Mouse (Mus musculus): ENCODE results near the gene Kif6.

- TF ChIP-seq FLI1 (IDR thresholded peaks at IDR 0.05; ENCODE audit: low read length) (no peak), GATA1 (IDR thresholded peaks at IDR 0.05; ENCODE audit: borderline replicate concordance, low read length) (no peak)
These were observed 257.4 kb downstream of the Kif6 start for GRCm38 (mm10) chr17:49872305-49872704.

Data from megakaryocyte, embryonic 14.5 days (primary cell).